Mouse (Mus musculus) hindbrain, embryonic 11.5 days (tissue): ENCODE data around the gene Dnah3. TPM values are rescaled to one million over a fixed set of nuclear protein-coding genes. Genes with fewer than 3 reads are reported as not detected.

ENCODE experiments used
- ATAC-seq: fragments of 200-750 bp; cut with Nextera tagmentation; 2 replicates; pipeline ENCODE4 v1.8.0; 2017; ENCODE audit warnings: mild to moderate bottlenecking, moderate TSS enrichment, moderate library complexity; ENCODE audit not compliant: low FRiP score
- DNase-seq: peaks from one replicate; pipeline ENCODE4 v3.0.0-alpha.2; 2015; ENCODE audit warnings: low spot score
- H3K27ac ChIP-seq: fragments of 300-500 bp; sonication (generic); 2 replicates; pipeline ENCODE4 v1.5.1; 2014; ENCODE audit warnings: mild to moderate bottlenecking, low read depth, low read length
- H3K27me3 ChIP-seq: fragments of 300-500 bp; sonication (generic); 2 replicates; pipeline ENCODE4 v1.6.1; 2014; ENCODE audit warnings: mild to moderate bottlenecking, low read length, moderate library complexity, mixed read lengths; ENCODE audit not compliant: control insufficient read depth, insufficient read depth
- H3K36me3 ChIP-seq: fragments of 300-500 bp; sonication (generic); 2 replicates; pipeline ENCODE4 v1.6.1; 2014; ENCODE audit warnings: mild to moderate bottlenecking, low read length, moderate library complexity, mixed read lengths; ENCODE audit not compliant: control insufficient read depth, insufficient read depth
- H3K4me1 ChIP-seq: fragments of 300-500 bp; sonication (generic); replicated peaks from 2 replicates; pipeline ENCODE4 v1.6.1; 2014; ENCODE audit warnings: low read length, mixed read lengths; ENCODE audit not compliant: control insufficient read depth, insufficient read depth
- H3K4me2 ChIP-seq: fragments of 300-500 bp; sonication (generic); replicated peaks from 2 replicates; pipeline ENCODE4 v1.6.1; 2014; ENCODE audit warnings: mild to moderate bottlenecking, low read depth, low read length
- H3K4me3 ChIP-seq: fragments of 300-500 bp; sonication (generic); 2 replicates; pipeline ENCODE4 v1.5.1; 2014; ENCODE audit warnings: low read depth, low read length
- H3K9ac ChIP-seq: fragments of 300-500 bp; sonication (generic); 2 replicates; pipeline ENCODE4 v1.6.1; 2014; ENCODE audit warnings: low read depth, low read length
- H3K9me3 ChIP-seq: fragments of 300-500 bp; sonication (generic); 2 replicates; pipeline ENCODE4 v1.6.1; 2016; ENCODE audit warnings: low read length; ENCODE audit not compliant: control insufficient read depth
- WGBS: fragments of 180-500 bp; shearing (Covaris S2); extraction: QIAGEN DNeasy Blood & Tissue Kit; methylation state at CpG from one replicate; pipeline ENCODE4 v1.1.7; 2014; 5-methylcytosine and 5-hydroxymethylcytosine counted together
- polyA plus RNA-seq: library from polyadenylated mRNA; unstranded; fragments of >200 nt; fragmentation: Nextera tagmentation; extraction: Ambion mirVana; gene quantifications from 2 replicates; pipeline ENCODE4 v1.2.1, GENCODE M21; 2014

The Dnah3 gene
- polyA plus RNA-seq, 1 experiment from 2014 or later: 0.34 TPM

GRCm38 (mm10) chr7:119957421-119957820 is 137.7 kb downstream of the Dnah3 start:
- no peak overlapping the region for H3K4me2 ChIP-seq
- no peaks in the 10 kb centered on the region for H3K36me3 ChIP-seq
- no peak overlapping the region for H3K4me3 ChIP-seq
- DNase-seq: no peak
- H3K27ac ChIP-seq: no peak overlapping the region
- H3K9me3 ChIP-seq: no peaks in the 10 kb centered on the region
- no peaks in the 10 kb centered on the region for H3K27me3 ChIP-seq
- H3K9ac ChIP-seq: no peak overlapping the region
- H3K4me1 ChIP-seq: no peaks in the 10 kb centered on the region
- no peak for ATAC-seq

GRCm38 (mm10) chr7:119954047-119954446 is 141.0 kb downstream of the Dnah3 start:
- no peak for ATAC-seq
- Histone ChIP-seq H3K9ac (no peak overlapping the region), H3K27me3 (no peaks in the 10 kb centered on the region), H3K4me1 (no peaks in the 10 kb centered on the region), H3K9me3 (no peaks in the 10 kb centered on the region), H3K4me2 (no peak overlapping the region), H3K4me3 (no peak overlapping the region), H3K27ac (no peak overlapping the region), H3K36me3 (no peaks in the 10 kb centered on the region)
- no peak for DNase-seq
- 88% methylated on average over 1 of the region's 1 CpGs for WGBS

GRCm38 (mm10) chr7:119941569-119941968 is 153.5 kb downstream of the Dnah3 start:
- no peak overlapping the region for H3K27ac ChIP-seq
- no peaks in the 10 kb centered on the region for H3K9me3 ChIP-seq
- no peak overlapping the region for H3K9ac ChIP-seq
- DNase-seq (no peak), ATAC-seq (no peak)
- no peaks in the 10 kb centered on the region for H3K27me3 ChIP-seq
- H3K36me3 ChIP-seq: no peaks in the 10 kb centered on the region
- H3K4me1 ChIP-seq: no peaks in the 10 kb centered on the region
- 60% methylated on average over 2 of the region's 2 CpGs for WGBS
- H3K4me2 ChIP-seq: no peak overlapping the region
- no peak overlapping the region for H3K4me3 ChIP-seq

GRCm38 (mm10) chr7:119937036-119937435 is 158.0 kb downstream of the Dnah3 start:
- 85% methylated on average over 5 of the region's 5 CpGs for WGBS
- DNase-seq: no peak

GRCm38 (mm10) chr7:119936321-119936720 is 158.8 kb downstream of the Dnah3 start:
- no peak overlapping the region for H3K27ac ChIP-seq
- no peak overlapping the region for H3K4me3 ChIP-seq
- no peaks in the 10 kb centered on the region for H3K4me1 ChIP-seq
- DNase-seq: no peak
- no peaks in the 10 kb centered on the region for H3K27me3 ChIP-seq
- no peak overlapping the region for H3K9ac ChIP-seq
- no peaks in the 10 kb centered on the region for H3K9me3 ChIP-seq
- no peak for ATAC-seq
- no peaks in the 10 kb centered on the region for H3K36me3 ChIP-seq
- no peak overlapping the region for H3K4me2 ChIP-seq

More at GRCm38 (mm10) chr7:119937036-119937435, 158.0 kb downstream of the Dnah3 start:
- no peak for ATAC-seq
- H3K9me3 ChIP-seq: no peaks in the 10 kb centered on the region
- no peak overlapping the region for H3K4me3 ChIP-seq
- no peak overlapping the region for H3K4me2 ChIP-seq
- no peaks in the 10 kb centered on the region for H3K4me1 ChIP-seq
- H3K27ac ChIP-seq: no peak overlapping the region
- H3K27me3 ChIP-seq: no peaks in the 10 kb centered on the region
- no peak overlapping the region for H3K9ac ChIP-seq
- no peaks in the 10 kb centered on the region for H3K36me3 ChIP-seq

- DNase-seq (no peak), ATAC-seq (no peak)
- H3K4me3 ChIP-seq: no peak overlapping the region
- H3K4me2 ChIP-seq: no peak overlapping the region
- H3K9ac ChIP-seq: no peak overlapping the region
- no peaks in the 10 kb centered on the region for H3K27me3 ChIP-seq
- H3K4me1 ChIP-seq: no peaks in the 10 kb centered on the region
- no peaks in the 10 kb centered on the region for H3K36me3 ChIP-seq
- no peaks in the 10 kb centered on the region for H3K9me3 ChIP-seq
- H3K27ac ChIP-seq: no peak overlapping the region
- WGBS: 70% methylated on average over 2 of the region's 2 CpGs
Observed at GRCm38 (mm10) chr7:119928783-119929440, 166.2 kb downstream of the Dnah3 start.

- Histone ChIP-seq H3K27me3 (no peaks in the 10 kb centered on the region), H3K9ac (no peak overlapping the region), H3K4me1 (no peaks in the 10 kb centered on the region), H3K36me3 (no peaks in the 10 kb centered on the region), H3K9me3 (no peaks in the 10 kb centered on the region), H3K4me3 (no peak overlapping the region), H3K27ac (no peak overlapping the region), H3K4me2 (no peak overlapping the region)
- DNase-seq: no peak
- ATAC-seq: no peak
- 85% methylated on average over 4 of the region's 4 CpGs for WGBS
Observed at GRCm38 (mm10) chr7:119921054-119921453, 174.0 kb downstream of the Dnah3 start.

- Histone ChIP-seq H3K4me1 (no peaks in the 10 kb centered on the region), H3K4me2 (no peak overlapping the region), H3K27ac (no peak overlapping the region), H3K36me3 (no peaks in the 10 kb centered on the region), H3K4me3 (no peak overlapping the region), H3K9ac (no peak overlapping the region), H3K9me3 (no peaks in the 10 kb centered on the region), H3K27me3 (no peaks in the 10 kb centered on the region)
- 75% methylated on average over 2 of the region's 2 CpGs for WGBS
- DNase-seq (no peak), ATAC-seq (no peak)
Observed at GRCm38 (mm10) chr7:119920457-119920856, 174.6 kb downstream of the Dnah3 start.

GRCm38 (mm10) chr7:119911727-119912126 is 183.4 kb downstream of the Dnah3 start:
- Histone ChIP-seq H3K27ac (no peak overlapping the region), H3K9me3 (no peaks in the 10 kb centered on the region), H3K36me3 (no peaks in the 10 kb centered on the region), H3K4me2 (no peak overlapping the region), H3K27me3 (no peaks in the 10 kb centered on the region), H3K4me1 (no peaks in the 10 kb centered on the region), H3K9ac (no peak overlapping the region), H3K4me3 (no peak overlapping the region)
- WGBS: 79% methylated on average over 3 of the region's 3 CpGs
- DNase-seq (no peak), ATAC-seq (no peak)
